Mouse (Mus musculus): ENCODE data around the gene Ltbp1. TPM values are rescaled to one million over a fixed set of nuclear protein-coding genes. Genes with fewer than 3 reads are reported as not detected.

Ltbp1 gene
- polyA plus RNA-seq, 1 experiment from 2014 or later, result 2.2 TPM

- Histone ChIP-seq H3K9ac (no peak overlapping the region), H3K4me2 (no peak overlapping the region), H3K4me1 (replicated peaks) (no peaks in the 10 kb centered on the region), H3K4me3 (no peak overlapping the region), H3K27ac (no peak overlapping the region), H3K36me3 (no peaks in the 10 kb centered on the region), H3K9me3 (no peaks in the 10 kb centered on the region), H3K27me3 (no peaks in the 10 kb centered on the region)
- 83% methylated on average over 2 of the region's 2 CpGs for WGBS
- no peak for ATAC-seq (ENCODE audit: low FRiP score)
Measured at GRCm38 (mm10) chr17:75081401-75081800, 76.0 kb downstream of the Ltbp1 start.

- H3K4me2 ChIP-seq, result no peak overlapping the region
- H3K4me3 ChIP-seq, result no peak overlapping the region
- no peak for ATAC-seq (ENCODE audit: low FRiP score)
- H3K27me3 ChIP-seq, result no peaks in the 10 kb centered on the region
- no peaks in the 10 kb centered on the region for H3K9me3 ChIP-seq
- no peaks in the 10 kb centered on the region for H3K4me1 ChIP-seq (replicated peaks)
- no peak overlapping the region for H3K9ac ChIP-seq
- no peaks in the 10 kb centered on the region for H3K36me3 ChIP-seq
- no peak overlapping the region for H3K27ac ChIP-seq
Measured at GRCm38 (mm10) chr17:75082449-75082848, 77.1 kb downstream of the Ltbp1 start.

GRCm38 (mm10) chr17:75087296-75087941 is 82.1 kb downstream of the Ltbp1 start:
- no peaks in the 10 kb centered on the region for H3K36me3 ChIP-seq
- H3K27ac ChIP-seq, result no peak overlapping the region
- no peaks in the 10 kb centered on the region for H3K4me1 ChIP-seq (replicated peaks)
- H3K4me2 ChIP-seq, result no peak overlapping the region
- 0 out of 2 replicates have a peak, but pooled peaks cover 8% of the 10 kb centered on the region for H3K27me3 ChIP-seq
- no peak for ATAC-seq (ENCODE audit: low FRiP score)
- no peak overlapping the region for H3K4me3 ChIP-seq
- 56% methylated on average over 10 of the region's 10 CpGs for WGBS
- no peaks in the 10 kb centered on the region for H3K9me3 ChIP-seq
- H3K9ac ChIP-seq, result no peak overlapping the region

- no peaks in the 10 kb centered on the region for H3K36me3 ChIP-seq
- no peak overlapping the region for H3K9ac ChIP-seq
- H3K4me2 ChIP-seq, result no peak overlapping the region
- WGBS, result 86% methylated on average over 4 of the region's 4 CpGs
- H3K4me1 ChIP-seq (replicated peaks), result no peaks in the 10 kb centered on the region
- H3K27ac ChIP-seq, result no peak overlapping the region
- peaks cover 14% of the 10 kb centered on the region for H3K27me3 ChIP-seq
- no peak for ATAC-seq (ENCODE audit: low FRiP score)
- no peaks in the 10 kb centered on the region for H3K9me3 ChIP-seq
- no peak overlapping the region for H3K4me3 ChIP-seq
Measured at GRCm38 (mm10) chr17:75088232-75088631, 82.9 kb downstream of the Ltbp1 start.

- no peak overlapping the region for H3K4me2 ChIP-seq
- peaks cover 15% of the 10 kb centered on the region for H3K27me3 ChIP-seq
- no peak overlapping the region for H3K27ac ChIP-seq
- ATAC-seq (ENCODE audit: low FRiP score), result no peak
- H3K4me3 ChIP-seq, result no peak overlapping the region
- no peak overlapping the region for H3K9ac ChIP-seq
- no peaks in the 10 kb centered on the region for H3K9me3 ChIP-seq
- WGBS, result 83% methylated on average over 11 of the region's 11 CpGs
- no peaks in the 10 kb centered on the region for H3K36me3 ChIP-seq
- H3K4me1 ChIP-seq (replicated peaks), result no peaks in the 10 kb centered on the region
Measured at GRCm38 (mm10) chr17:75088727-75089126, 83.4 kb downstream of the Ltbp1 start.

- Histone ChIP-seq H3K27ac (no peak overlapping the region), H3K9ac (no peak overlapping the region), H3K36me3 (no peaks in the 10 kb centered on the region), H3K4me2 (no peak overlapping the region), H3K9me3 (no peaks in the 10 kb centered on the region), H3K4me3 (no peak overlapping the region), H3K27me3 (peaks cover 21% of the 10 kb centered on the region), H3K4me1 (replicated peaks) (no peaks in the 10 kb centered on the region)
- ATAC-seq (ENCODE audit: low FRiP score), result no peak
- 84% methylated on average over 6 of the region's 6 CpGs for WGBS
Measured at GRCm38 (mm10) chr17:75090556-75090955, 85.2 kb downstream of the Ltbp1 start.

DNA sequence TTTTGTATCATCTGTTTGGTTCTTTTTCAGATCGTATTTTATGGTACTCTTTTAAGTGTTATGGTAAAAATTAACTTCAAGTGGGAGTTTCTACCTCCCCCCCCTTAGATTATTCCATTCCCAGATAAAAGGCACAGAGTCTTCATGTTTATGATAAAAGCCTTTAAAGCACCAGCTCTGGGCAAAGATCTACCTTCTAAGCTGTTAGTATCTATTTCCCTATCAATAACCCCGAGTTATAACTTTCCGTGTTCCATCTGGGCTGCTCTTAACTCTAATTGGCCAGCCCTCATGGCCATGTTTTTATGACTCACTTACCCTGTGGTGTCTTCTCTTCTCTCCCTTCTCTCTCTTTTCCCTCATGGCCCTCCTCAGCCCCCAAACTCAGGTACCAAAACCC is 88.2 kb downstream of the Ltbp1 start:
- Histone ChIP-seq H3K27me3 (peaks cover 31% of the 10 kb centered on the region), H3K4me1 (replicated peaks) (0 out of 2 replicates have a peak, but pooled peaks cover 4% of the 10 kb centered on the region), H3K9me3 (no peaks in the 10 kb centered on the region), H3K9ac (no peak overlapping the region), H3K4me2 (no peak overlapping the region), H3K4me3 (no peak overlapping the region), H3K36me3 (no peaks in the 10 kb centered on the region), H3K27ac (no peak overlapping the region)
- no peak for ATAC-seq (ENCODE audit: low FRiP score)
- WGBS, result 93% methylated on average over 3 of the region's 3 CpGs

- H3K27me3 ChIP-seq, result peaks cover 40% of the 10 kb centered on the region
- H3K9ac ChIP-seq, result no peak overlapping the region
- ATAC-seq (ENCODE audit: low FRiP score), result no peak
- no peak overlapping the region for H3K27ac ChIP-seq
- H3K4me1 ChIP-seq (replicated peaks), result 0 out of 2 replicates have a peak, but pooled peaks cover 4% of the 10 kb centered on the region
- 91% methylated on average over 9 of the region's 9 CpGs for WGBS
- H3K4me2 ChIP-seq, result no peak overlapping the region
- H3K36me3 ChIP-seq, result no peaks in the 10 kb centered on the region
- H3K4me3 ChIP-seq, result no peak overlapping the region
- no peaks in the 10 kb centered on the region for H3K9me3 ChIP-seq
Measured at GRCm38 (mm10) chr17:75094591-75094990, 89.2 kb downstream of the Ltbp1 start.

DNA sequence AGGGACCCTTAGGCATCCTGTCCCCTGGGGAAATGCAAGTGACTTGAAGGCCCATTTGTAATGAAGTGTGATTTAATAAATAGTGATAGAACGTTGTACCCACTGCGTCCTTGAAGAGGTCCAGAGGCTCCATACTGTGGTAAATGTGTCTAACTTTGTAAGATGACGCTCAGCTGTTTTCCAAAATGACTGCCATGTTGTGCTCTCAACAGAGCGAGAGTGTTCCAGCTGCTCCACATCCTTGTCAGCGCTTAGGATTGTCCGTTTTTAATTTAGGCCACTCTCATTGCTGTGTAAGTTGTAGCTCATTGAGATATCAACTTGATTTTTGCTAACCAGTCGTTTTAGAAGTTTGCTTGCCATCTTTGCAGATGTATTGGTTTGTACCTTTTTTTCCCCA is 91.4 kb downstream of the Ltbp1 start:
- H3K9ac ChIP-seq, result no peak overlapping the region
- no peak overlapping the region for H3K27ac ChIP-seq
- no peak overlapping the region for H3K4me3 ChIP-seq
- WGBS, result 52% methylated on average over 7 of the region's 7 CpGs
- no peak overlapping the region for H3K4me2 ChIP-seq
- 0 out of 2 replicates have a peak, but pooled peaks cover 4% of the 10 kb centered on the region for H3K4me1 ChIP-seq (replicated peaks)
- H3K27me3 ChIP-seq, result peaks cover 48% of the 10 kb centered on the region
- ATAC-seq (ENCODE audit: low FRiP score), result no peak
- no peaks in the 10 kb centered on the region for H3K36me3 ChIP-seq
- H3K9me3 ChIP-seq, result no peaks in the 10 kb centered on the region

- Histone ChIP-seq H3K9ac (no peak overlapping the region), H3K9me3 (no peaks in the 10 kb centered on the region), H3K4me3 (no peak overlapping the region), H3K4me1 (replicated peaks) (0 out of 2 replicates have a peak, but pooled peaks cover 4% of the 10 kb centered on the region), H3K4me2 (no peak overlapping the region), H3K36me3 (no peaks in the 10 kb centered on the region), H3K27me3 (peaks cover 47% of the 10 kb centered on the region), H3K27ac (no peak overlapping the region)
- ATAC-seq (ENCODE audit: low FRiP score), result no peak
- 35% methylated on average over 3 of the region's 3 CpGs for WGBS
Measured at GRCm38 (mm10) chr17:75097367-75097766, 92.0 kb downstream of the Ltbp1 start.

GRCm38 (mm10) chr17:75101215-75101614 is 95.8 kb downstream of the Ltbp1 start:
- WGBS, result 54% methylated on average over 4 of the region's 4 CpGs
- H3K4me1 ChIP-seq (replicated peaks), result 0 out of 2 replicates have a peak, but pooled peaks cover 4% of the 10 kb centered on the region
- peaks cover 34% of the 10 kb centered on the region for H3K27me3 ChIP-seq
- no peak overlapping the region for H3K27ac ChIP-seq
- ATAC-seq (ENCODE audit: low FRiP score), result no peak
- no peak overlapping the region for H3K4me2 ChIP-seq
- H3K36me3 ChIP-seq, result no peaks in the 10 kb centered on the region
- no peaks in the 10 kb centered on the region for H3K9me3 ChIP-seq
- no peak overlapping the region for H3K4me3 ChIP-seq
- H3K9ac ChIP-seq, result no peak overlapping the region

DNA sequence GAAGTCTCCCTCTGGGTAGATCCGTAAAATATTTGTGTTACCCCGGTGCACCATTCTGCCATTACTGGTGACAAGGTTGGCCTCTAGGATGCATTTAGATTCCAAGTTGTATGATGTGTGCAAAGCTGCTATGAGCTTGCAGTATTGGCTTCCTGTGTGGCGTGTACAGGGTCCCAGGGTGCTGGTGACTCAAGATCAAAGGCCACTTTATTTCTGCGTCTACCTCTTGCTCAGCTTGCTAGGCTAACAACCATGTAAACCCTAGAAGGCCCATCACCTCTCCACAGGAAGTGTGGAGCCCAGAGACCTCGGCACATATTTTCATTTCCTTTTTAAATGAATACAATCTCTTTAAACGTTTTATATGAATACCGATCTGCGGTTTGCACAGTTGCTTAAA is 96.6 kb downstream of the Ltbp1 start:
- Histone ChIP-seq H3K27ac (no peak overlapping the region), H3K27me3 (peaks cover 34% of the 10 kb centered on the region), H3K36me3 (no peaks in the 10 kb centered on the region), H3K9me3 (no peaks in the 10 kb centered on the region), H3K4me2 (no peak overlapping the region), H3K4me3 (no peak overlapping the region), H3K9ac (no peak overlapping the region), H3K4me1 (replicated peaks) (0 out of 2 replicates have a peak, but pooled peaks cover 4% of the 10 kb centered on the region)
- no peak for ATAC-seq (ENCODE audit: low FRiP score)
- WGBS, result 86% methylated on average over 8 of the region's 8 CpGs

DNA sequence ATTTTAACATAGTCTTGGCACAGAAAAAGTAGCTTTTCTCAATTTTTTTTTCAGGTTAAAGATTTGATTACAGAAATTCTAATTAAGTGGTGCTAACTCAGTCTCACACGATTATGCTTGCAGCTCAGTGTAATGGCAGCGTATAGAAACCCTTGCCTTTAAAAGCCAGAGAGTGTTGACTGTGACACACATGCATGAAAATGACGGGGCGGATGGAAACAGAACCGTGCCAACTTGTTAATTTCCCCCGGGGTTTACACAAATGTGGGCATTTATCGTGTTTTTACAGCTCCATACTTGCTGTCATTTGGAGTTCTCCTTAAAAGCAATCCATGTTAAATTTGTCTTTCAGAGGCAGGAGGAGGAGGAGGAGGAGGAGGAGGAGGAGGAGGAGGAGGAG is 102.0 kb downstream of the Ltbp1 start:
- no peaks in the 10 kb centered on the region for H3K36me3 ChIP-seq
- peak; percentile 69; the same call in 1 of the 2 replicates for ATAC-seq (ENCODE audit: low FRiP score)
- WGBS, result 38% methylated on average over 7 of the region's 7 CpGs
- peaks cover 4% of the 10 kb centered on the region; the same call in 1 of the 2 replicates for H3K27me3 ChIP-seq
- H3K27ac ChIP-seq, result no peak overlapping the region
- no peak overlapping the region for H3K4me3 ChIP-seq
- H3K4me2 ChIP-seq, result no peak overlapping the region
- no peaks in the 10 kb centered on the region for H3K9me3 ChIP-seq
- no peak overlapping the region for H3K9ac ChIP-seq
- no peaks in the 10 kb centered on the region for H3K4me1 ChIP-seq (replicated peaks)

Measured in hindbrain, embryonic 13.5 days (tissue).